Mouse (Mus musculus) CH12F3 (cell line): ENCODE results near the gene Patl1.
"Not testable (repeated sequence)": the region's sequence is repeated elsewhere in the genome, so short reads cannot be mapped to it uniquely, and the experiment has no call there.

Experiments
- in situ Hi-C: fragments of 300-500 bp; cut with MboI; formaldehyde crosslinking; loops from 2 replicates; pipeline ENCODE4 v1.14.3; 2020; ENCODE audit warnings: low sequenced_read_pairs

Gene Patl1

DNA sequence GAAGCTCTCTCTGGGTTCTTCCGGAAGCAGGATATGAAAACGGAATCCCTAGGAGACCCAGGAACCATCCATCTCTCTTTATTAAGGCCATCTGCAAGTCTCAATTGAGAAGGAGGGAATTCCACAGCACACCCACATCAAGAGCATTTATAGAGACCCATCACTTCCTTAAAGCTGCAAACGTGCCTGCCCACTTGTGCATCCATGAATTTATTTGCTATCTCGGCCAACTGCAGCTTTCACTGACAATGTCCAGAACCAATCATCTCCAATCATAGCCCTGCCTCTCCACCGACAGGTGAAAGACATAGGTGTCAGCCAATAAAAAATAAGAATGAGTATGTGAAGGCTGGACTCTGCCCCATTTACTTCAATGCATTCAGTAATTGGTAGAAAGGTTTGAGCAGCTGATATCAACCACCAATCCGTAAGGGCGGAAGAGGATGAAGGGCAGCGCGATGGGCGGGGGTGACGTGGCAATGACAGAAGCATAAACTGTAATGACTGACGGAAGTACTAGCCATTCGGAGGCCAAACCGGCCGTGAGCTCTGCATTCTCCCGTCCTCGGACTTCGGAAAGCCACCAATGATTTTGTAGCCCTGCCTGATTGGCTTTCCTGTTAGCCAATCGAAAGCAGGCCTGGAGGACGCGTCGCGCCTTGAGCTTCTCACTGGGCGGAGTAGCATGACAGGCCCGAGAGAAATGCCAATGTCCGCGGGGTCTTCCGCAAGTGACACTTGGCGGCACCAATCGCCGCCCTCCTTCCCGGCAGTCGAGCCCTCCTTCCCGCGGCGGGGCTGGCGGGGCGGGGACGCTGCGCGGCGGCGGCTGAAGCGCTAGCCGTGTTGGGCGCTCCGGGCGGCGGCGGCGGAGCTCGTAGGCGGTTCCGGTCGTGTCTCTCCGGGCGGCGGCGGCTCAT is 53.1 kb downstream of the Patl1 start, which contains the start of gene Osbp:
Gene Osbp (plus strand): TSS at position 919 of the 920 bp plus-strand sequence.
- in situ Hi-C loops = no loop called here

DNA sequence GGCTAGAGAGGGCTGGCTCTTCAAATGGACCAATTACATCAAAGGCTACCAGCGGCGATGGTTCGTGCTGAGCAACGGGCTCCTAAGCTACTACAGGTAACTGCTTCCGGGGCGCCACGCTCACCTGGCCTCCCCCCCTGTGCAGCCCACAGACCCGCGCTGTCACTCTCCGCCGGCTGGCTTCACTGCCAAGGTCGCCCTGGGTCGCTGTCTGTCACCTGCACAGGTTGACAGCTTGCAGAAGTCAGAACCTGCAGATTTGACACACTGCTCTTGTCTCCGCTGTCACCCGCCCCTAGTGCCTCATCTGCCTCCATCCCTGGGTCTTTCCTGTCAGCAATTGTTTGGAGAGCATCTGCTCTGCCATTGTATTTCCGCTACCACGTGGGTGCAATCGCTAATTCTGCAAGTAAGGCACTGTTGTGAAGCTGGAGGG is 54.0 kb downstream of the Patl1 start:
- in situ Hi-C loops = no loop called here

DNA sequence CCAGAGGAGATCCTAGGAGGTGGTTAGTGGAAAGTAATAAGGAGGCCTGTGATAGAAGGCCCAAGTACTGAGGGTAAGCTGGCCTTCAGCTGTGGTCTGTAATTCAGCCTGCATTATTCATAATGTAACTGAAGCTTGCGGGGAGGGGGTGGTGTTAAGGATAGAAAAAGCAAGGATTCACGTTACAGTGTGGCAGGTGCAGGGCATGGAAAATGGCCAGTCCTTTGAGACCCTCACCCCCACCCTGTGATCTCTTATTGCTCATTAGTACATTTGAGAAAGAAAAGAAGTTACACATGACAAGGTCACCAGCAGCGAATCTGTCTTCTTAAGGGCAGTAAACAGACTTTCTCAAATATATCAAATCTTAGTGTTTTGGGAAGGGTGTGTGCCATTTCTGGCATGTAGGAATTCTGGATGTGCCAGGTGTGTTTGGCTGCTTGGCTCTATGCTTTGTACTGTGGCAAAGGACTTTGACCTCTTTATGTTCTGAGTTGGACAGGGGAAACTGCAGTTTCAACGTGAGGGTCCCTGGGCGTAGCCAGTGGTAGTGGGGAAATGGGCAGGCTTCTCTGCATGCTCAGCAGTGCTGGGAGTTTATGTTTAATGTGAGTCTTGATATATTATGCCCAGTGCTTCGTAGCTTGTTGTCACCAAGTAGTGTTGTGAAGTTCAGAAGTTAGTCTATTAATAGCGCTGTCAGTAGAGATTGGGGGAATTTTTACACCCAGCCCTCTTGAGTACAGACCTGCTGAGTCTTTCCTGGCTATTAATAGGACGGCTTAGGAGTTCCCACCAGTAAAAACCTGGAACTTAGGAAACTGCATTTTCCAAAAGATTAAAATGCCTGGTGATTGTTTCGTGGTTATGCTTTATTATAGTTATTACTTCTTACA is 57.2 kb downstream of the Patl1 start:
- in situ Hi-C loops = no loop called here

DNA sequence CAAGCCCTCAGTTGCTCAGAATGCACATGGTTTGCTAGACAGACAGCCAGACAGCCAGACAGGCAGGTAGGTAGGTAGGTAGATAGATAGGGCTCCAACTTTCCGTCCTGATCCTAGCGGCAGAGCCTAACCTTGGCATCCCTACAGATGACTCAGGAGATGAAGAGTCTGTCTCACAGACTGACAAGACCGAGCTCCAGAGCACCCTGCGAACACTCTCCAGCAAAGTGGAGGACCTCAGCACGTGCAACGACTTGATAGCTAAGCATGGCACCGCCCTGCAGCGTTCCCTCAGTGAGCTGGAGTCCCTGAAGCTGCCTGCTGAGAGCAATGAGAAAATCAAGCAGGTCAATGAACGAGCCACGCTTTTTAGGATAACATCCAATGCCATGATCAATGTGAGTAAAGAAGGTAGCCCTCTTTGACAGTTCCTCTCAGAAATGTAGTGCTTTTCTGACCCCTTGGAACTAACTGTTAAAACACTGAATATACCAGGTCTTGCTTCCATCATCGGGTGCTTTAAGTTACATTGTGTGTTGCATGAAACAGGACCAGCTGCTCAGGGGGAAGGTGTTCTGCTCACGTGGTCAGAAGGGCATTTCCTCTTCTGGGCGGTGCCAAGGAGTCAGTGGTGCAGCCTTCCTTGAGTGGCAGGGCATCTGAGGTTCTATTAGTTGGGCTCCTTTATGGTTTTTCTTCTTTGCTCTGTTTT is 61.5 kb downstream of the Patl1 start:
- in situ Hi-C loops = no loop called here

- in situ Hi-C loops = no loop called here
Measured at GRCm38 (mm10) chr19:11974223-11974540, 62.0 kb downstream of the Patl1 start.

DNA sequence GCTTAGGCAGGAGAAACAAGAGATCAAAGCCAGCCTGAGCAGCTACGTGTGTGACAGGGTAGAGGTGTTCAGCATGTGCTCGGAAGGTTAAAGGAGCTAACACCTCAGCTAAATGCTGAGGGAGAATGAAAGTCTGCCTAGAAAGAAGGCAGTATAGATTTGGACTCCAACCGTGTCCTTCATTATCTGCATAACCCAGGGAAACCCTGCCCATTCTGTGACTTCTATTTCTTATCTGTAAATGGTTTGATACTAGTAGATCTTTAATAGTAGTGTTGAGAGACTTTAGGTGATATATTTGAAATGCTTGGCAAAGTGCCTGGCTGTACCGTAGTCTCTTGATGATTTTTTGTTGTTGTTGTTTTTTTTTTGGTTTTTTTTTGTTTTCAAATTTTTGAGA is 63.5 kb downstream of the Patl1 start:
- in situ Hi-C loops = no loop called here

DNA sequence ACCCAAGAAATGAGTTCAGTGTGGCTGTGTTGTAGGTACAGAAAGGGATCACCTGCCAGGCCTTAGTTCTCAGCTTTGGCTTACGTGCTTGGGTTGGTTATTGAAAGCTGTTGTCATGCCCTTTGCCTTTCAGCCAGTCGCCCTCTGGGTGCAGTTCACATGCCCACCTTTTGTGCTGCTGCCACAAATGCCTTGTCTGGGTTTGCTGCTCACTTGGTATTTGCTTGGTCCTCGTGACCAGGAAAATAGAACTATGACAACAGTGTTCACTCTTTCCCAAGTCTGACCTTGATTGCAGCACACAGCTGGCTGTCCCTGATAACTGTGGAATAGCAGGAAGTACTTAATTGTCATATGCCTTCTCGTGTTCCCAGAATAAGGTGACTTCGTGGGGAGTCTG is 65.2 kb downstream of the Patl1 start:
- in situ Hi-C loops = no loop called here

GRCm38 (mm10) chr19:11980471-11980870 is 68.3 kb downstream of the Patl1 start:
- in situ Hi-C loops = no loop called here

DNA sequence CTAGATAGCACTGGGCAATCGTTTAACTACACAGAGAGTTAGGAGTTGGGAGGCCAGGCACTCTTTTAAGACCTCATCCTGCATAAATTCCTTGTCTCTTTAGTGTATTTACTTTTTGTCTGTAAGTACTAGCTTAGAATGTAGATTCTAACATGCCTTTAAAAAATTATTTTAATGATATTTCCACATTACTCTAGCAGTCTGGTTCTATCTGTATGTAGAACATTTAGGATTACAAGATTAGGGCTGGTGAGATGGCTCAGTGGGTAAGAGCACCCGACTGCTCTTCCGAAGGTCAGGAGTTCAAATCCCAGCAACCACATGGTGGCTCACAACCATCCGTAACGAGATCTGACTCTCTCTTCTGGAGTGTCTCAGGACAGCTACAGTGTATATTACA is 72.4 kb downstream of the Patl1 start:
- in situ Hi-C loops = not testable (repeated sequence)

GRCm38 (mm10) chr19:11987841-11988240 is 75.6 kb downstream of the Patl1 start:
- in situ Hi-C loops = no loop called here

DNA sequence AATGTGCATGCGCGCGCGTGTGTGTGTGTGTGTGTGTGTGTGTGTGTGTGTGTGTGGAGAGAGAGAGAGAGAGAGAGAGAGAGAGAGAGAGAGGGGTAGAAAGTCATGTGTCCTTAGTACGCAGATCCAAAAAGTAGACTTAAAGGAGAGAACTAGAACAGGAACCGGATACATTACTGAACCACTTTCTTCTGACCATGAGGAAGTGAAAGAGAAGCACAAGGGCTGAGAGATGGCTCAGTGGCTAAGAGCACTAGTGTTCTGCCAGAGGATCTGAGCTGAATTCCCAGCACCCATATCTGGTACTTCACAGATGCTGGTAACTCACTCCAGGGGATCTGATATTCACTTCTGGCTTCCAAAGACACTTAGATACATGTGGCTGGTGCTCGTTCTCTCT is 77.1 kb downstream of the Patl1 start:
- in situ Hi-C loops = no loop called here

DNA sequence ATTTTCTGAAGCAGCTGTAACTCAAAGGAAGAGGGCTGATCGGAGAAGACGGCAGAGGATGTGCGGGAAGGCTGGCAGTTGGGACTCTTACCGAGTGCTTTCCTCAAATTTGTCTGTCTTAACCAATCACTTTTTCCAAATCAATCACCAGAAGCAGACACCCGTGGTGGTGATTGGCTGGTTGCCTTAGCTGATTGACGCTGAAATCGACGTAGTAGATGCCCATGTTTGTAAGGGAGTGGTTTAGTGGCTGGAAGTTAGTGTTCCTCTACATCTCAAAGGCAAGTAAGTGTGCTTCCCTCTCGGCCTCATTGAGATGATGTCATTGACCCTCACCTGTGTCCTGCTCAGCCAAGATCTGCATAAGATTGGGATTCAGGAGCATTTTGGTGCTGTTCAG is 79.8 kb downstream of the Patl1 start:
- in situ Hi-C loops = no loop called here

DNA sequence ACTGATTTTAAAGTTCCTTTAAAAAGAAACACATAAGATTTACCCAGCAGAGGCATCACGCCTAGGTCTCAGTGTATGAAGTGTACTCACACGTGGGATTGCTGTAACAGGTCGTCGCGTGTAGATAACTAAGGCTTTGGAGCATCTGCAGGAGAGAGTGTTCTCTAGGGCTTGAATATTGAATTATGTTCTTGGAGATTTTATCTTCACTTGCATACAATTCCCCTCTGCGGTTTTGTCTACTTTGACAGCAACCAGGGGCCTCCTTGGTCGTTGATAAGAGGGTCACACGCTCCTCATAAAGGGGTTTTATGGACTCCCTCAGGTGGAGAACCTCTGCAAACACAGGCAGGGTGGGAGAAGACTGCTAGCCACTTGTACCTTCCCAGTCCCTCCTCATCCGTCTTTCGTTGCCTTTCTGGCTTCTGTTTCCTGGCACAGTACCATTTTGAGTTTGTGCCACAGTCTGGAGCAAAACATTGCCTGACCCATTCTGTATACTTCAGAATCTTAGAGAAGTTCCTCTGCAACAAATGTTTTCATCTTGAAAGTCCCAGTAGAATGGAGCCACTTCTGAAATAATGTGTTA is 80.3 kb downstream of the Patl1 start:
- in situ Hi-C loops = no loop called here
